Mouse (Mus musculus) embryonic facial prominence, embryonic 14.5 days (tissue): ENCODE data around the gene Ubac2. TPM values are rescaled to one million over a fixed set of nuclear protein-coding genes. Genes with fewer than 3 reads are reported as not detected.

Experiments
- ATAC-seq: fragments of 200-750 bp; cut with Nextera tagmentation; 2 replicates; pipeline ENCODE4 v1.8.0; 2017; ENCODE audit warnings: low read depth, moderate number of reproducible peaks, moderate TSS enrichment
- DNase-seq: peaks from one replicate; pipeline ENCODE4 v3.0.0-alpha.2; 2015; ENCODE audit warnings: low spot score
- H3K27ac ChIP-seq: fragments of 300-500 bp; sonication (generic); replicated peaks from 2 replicates; pipeline ENCODE4 v1.5.1; 2014; ENCODE audit warnings: low read depth, mild to moderate bottlenecking, low read length, moderate library complexity
- H3K27me3 ChIP-seq: fragments of 300-500 bp; sonication (generic); replicated peaks from 2 replicates; pipeline ENCODE4 v1.6.1; 2014; ENCODE audit warnings: low read length; ENCODE audit not compliant: control insufficient read depth, insufficient read depth
- H3K36me3 ChIP-seq: fragments of 300-500 bp; sonication (generic); 2 replicates; pipeline ENCODE4 v1.6.1; 2014; ENCODE audit warnings: low read length, mixed read lengths; ENCODE audit not compliant: control insufficient read depth, insufficient read depth
- H3K4me1 ChIP-seq: fragments of 300-500 bp; sonication (generic); 2 replicates; pipeline ENCODE4 v1.6.1; 2014; ENCODE audit warnings: antibody characterized with exemption, low read length; ENCODE audit not compliant: control insufficient read depth, insufficient read depth
- H3K4me2 ChIP-seq: fragments of 300-500 bp; sonication (generic); 2 replicates; pipeline ENCODE4 v1.6.1; 2014; ENCODE audit warnings: low read depth, mild to moderate bottlenecking, low read length, moderate library complexity, mixed read lengths
- H3K4me3 ChIP-seq: fragments of 300-500 bp; sonication (generic); 2 replicates; pipeline ENCODE4 v1.5.1; 2014; ENCODE audit warnings: low read depth, mild to moderate bottlenecking, low read length
- H3K9ac ChIP-seq: fragments of 300-500 bp; sonication (generic); 2 replicates; pipeline ENCODE4 v1.6.1; 2014; ENCODE audit warnings: low read depth, mild to moderate bottlenecking, low read length, moderate library complexity, mixed read lengths
- H3K9me3 ChIP-seq: fragments of 300-500 bp; sonication (generic); 2 replicates; pipeline ENCODE4 v1.6.1; 2016; ENCODE audit warnings: low read length; ENCODE audit not compliant: control insufficient read depth
- WGBS: fragments of 180-500 bp; shearing (Covaris S2); extraction: QIAGEN DNeasy Blood & Tissue Kit; methylation state at CpG from one replicate; pipeline ENCODE4 v1.1.7; 2014; 5-methylcytosine and 5-hydroxymethylcytosine counted together
- polyA plus RNA-seq: library from polyadenylated mRNA; unstranded; fragments of >200 nt; fragmentation: Nextera tagmentation; extraction: Ambion mirVana; gene quantifications from 2 replicates; pipeline ENCODE4 v1.2.1, GENCODE M21; 2014

Gene Ubac2
- polyA plus RNA-seq, 1 experiment from 2014 or later, result 60.1 TPM

GRCm38 (mm10) chr14:121932180-121932579 lies 53.8 kb downstream of the Ubac2 start:
- Histone ChIP-seq H3K27me3 (no peaks in the 10 kb centered on the region), H3K9me3 (peaks cover 12% of the 10 kb centered on the region), H3K9ac (no peak overlapping the region), H3K4me3 (no peak overlapping the region), H3K36me3 (peaks cover 21% of the 10 kb centered on the region; the same call in 1 of the 2 replicates), H3K27ac (no peak overlapping the region), H3K4me2 (no peak overlapping the region), H3K4me1 (no peaks in the 10 kb centered on the region)
- ATAC-seq, result no peak
- 80% methylated on average over 4 of the region's 4 CpGs for WGBS
- no peak for DNase-seq

- Histone ChIP-seq H3K27me3 (no peaks in the 10 kb centered on the region), H3K4me2 (no peak overlapping the region), H3K4me3 (no peak overlapping the region), H3K4me1 (peaks cover 3% of the 10 kb centered on the region; the same call in 1 of the 2 replicates), H3K27ac (no peak overlapping the region), H3K36me3 (peaks cover 21% of the 10 kb centered on the region; the same call in 1 of the 2 replicates), H3K9ac (no peak overlapping the region), H3K9me3 (peaks cover 12% of the 10 kb centered on the region)
- no peak for ATAC-seq
- no peak for DNase-seq
- WGBS, result 88% methylated on average over 7 of the region's 7 CpGs
These were observed 55.6 kb downstream of the Ubac2 start for GRCm38 (mm10) chr14:121933906-121934596.

GRCm38 (mm10) chr14:121934597-121934946 lies 56.2 kb downstream of the Ubac2 start:
- Histone ChIP-seq H3K4me2 (no peak overlapping the region), H3K27ac (no peak overlapping the region), H3K36me3 (peaks cover 21% of the 10 kb centered on the region; the same call in 1 of the 2 replicates), H3K9ac (no peak overlapping the region), H3K4me3 (no peak overlapping the region), H3K9me3 (peaks cover 12% of the 10 kb centered on the region), H3K27me3 (no peaks in the 10 kb centered on the region), H3K4me1 (peaks cover 3% of the 10 kb centered on the region; the same call in 1 of the 2 replicates)
- WGBS, result 92% methylated on average over 5 of the region's 5 CpGs
- ATAC-seq (no peak), DNase-seq (no peak)

DNA sequence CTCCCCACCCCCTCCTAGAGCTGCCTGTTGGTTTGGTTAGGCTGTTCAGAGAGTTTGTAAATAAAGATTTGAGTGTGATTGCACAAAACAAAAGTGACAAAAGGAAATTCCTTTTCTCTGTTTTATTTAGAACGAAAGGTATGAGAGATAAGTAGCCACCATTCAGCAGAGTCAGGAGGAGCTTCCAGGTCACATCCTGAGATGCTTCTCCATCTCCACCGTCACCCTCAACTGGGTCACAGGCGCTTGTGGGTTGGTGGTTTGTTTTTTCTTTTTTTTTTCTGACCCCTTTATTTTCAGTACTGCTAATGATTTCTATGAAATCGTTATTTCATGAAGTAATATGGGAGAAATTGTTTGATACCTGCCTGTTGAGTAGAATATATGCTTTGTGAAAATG lies 57.9 kb downstream of the Ubac2 start:
- H3K4me1 ChIP-seq, result peaks cover 3% of the 10 kb centered on the region; the same call in 1 of the 2 replicates
- H3K4me3 ChIP-seq, result no peak overlapping the region
- H3K36me3 ChIP-seq, result peaks cover 21% of the 10 kb centered on the region; the same call in 1 of the 2 replicates
- 93% methylated on average over 4 of the region's 4 CpGs for WGBS
- DNase-seq (no peak), ATAC-seq (no peak)
- peaks cover 12% of the 10 kb centered on the region for H3K9me3 ChIP-seq
- no peak overlapping the region for H3K27ac ChIP-seq
- no peak overlapping the region for H3K4me2 ChIP-seq
- H3K27me3 ChIP-seq, result no peaks in the 10 kb centered on the region
- H3K9ac ChIP-seq, result no peak overlapping the region

DNA sequence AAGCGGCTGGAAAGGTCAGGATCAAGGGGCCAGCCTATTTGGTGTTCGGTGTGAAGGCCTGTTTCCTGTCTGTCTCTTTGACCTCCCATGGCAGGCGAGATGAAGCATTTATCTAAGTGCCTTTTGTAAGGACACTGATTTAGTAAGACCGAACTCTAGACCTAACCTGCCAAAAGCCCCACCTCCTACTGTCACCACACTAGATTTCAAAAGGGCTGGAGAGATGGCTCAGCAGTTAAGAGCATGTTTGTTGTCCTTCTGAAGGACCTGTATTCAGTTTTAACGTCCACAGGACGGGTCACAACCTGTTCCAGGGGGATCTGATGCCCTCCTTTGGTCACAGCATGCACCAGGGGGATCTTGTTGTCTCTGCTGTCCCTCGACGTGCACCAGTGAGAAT lies 58.4 kb downstream of the Ubac2 start:
- DNase-seq (no peak), ATAC-seq (no peak)
- Histone ChIP-seq H3K4me3 (no peak overlapping the region), H3K27me3 (no peaks in the 10 kb centered on the region), H3K4me1 (peaks cover 3% of the 10 kb centered on the region; the same call in 1 of the 2 replicates), H3K36me3 (peaks cover 21% of the 10 kb centered on the region; the same call in 1 of the 2 replicates), H3K9me3 (peaks cover 12% of the 10 kb centered on the region), H3K4me2 (no peak overlapping the region), H3K27ac (no peak overlapping the region), H3K9ac (no peak overlapping the region)
- WGBS, result 72% methylated on average over 8 of the region's 8 CpGs

GRCm38 (mm10) chr14:121937601-121938255 lies 59.3 kb downstream of the Ubac2 start:
- no peak for DNase-seq
- no peak overlapping the region for H3K4me3 ChIP-seq
- peaks cover 3% of the 10 kb centered on the region; the same call in 1 of the 2 replicates for H3K4me1 ChIP-seq
- H3K9ac ChIP-seq, result no peak overlapping the region
- no peak for ATAC-seq
- H3K9me3 ChIP-seq, result peaks cover 12% of the 10 kb centered on the region
- H3K4me2 ChIP-seq, result no peak overlapping the region
- peak overlapping the region; percentile 39; the same call in 1 of the 2 replicates for H3K27ac ChIP-seq
- H3K36me3 ChIP-seq, result peaks cover 21% of the 10 kb centered on the region; the same call in 1 of the 2 replicates
- H3K27me3 ChIP-seq, result no peaks in the 10 kb centered on the region
- 82% methylated on average over 11 of the region's 11 CpGs for WGBS

- peak overlapping the region; percentile 39 for H3K27ac ChIP-seq
- no peak for ATAC-seq
- no peak overlapping the region for H3K4me2 ChIP-seq
- H3K4me1 ChIP-seq, result peaks cover 3% of the 10 kb centered on the region; the same call in 1 of the 2 replicates
- H3K9me3 ChIP-seq, result peaks cover 16% of the 10 kb centered on the region
- 78% methylated on average over 11 of the region's 11 CpGs for WGBS
- H3K36me3 ChIP-seq, result peaks cover 21% of the 10 kb centered on the region; the same call in 1 of the 2 replicates
- no peaks in the 10 kb centered on the region for H3K27me3 ChIP-seq
- H3K4me3 ChIP-seq, result no peak overlapping the region
- no peak overlapping the region for H3K9ac ChIP-seq
- peak; percentile 25 for DNase-seq
These were observed 60.1 kb downstream of the Ubac2 start for GRCm38 (mm10) chr14:121938256-121939191.

GRCm38 (mm10) chr14:121939582-121939981 lies 61.2 kb downstream of the Ubac2 start:
- ATAC-seq (no peak), DNase-seq (no peak)

More at GRCm38 (mm10) chr14:121939582-121939981, 61.2 kb downstream of the Ubac2 start:
- H3K27me3 ChIP-seq, result no peaks in the 10 kb centered on the region
- H3K9me3 ChIP-seq, result peaks cover 16% of the 10 kb centered on the region
- 0 out of 2 replicates have a peak, but pooled peaks cover 11% of the 10 kb centered on the region for H3K36me3 ChIP-seq
- H3K4me2 ChIP-seq, result no peak overlapping the region
- no peak overlapping the region for H3K4me3 ChIP-seq
- no peak overlapping the region for H3K27ac ChIP-seq
- WGBS, result 91% methylated on average over 3 of the region's 3 CpGs
- peaks cover 3% of the 10 kb centered on the region; the same call in 1 of the 2 replicates for H3K4me1 ChIP-seq
- H3K9ac ChIP-seq, result no peak overlapping the region
